Mouse (Mus musculus): Measurements from ENCODE around the gene Psmd9.
A peak's percentile ranks its signal among the peaks of the same experiment; 100 is the strongest.

The Psmd9 gene

GRCm38 (mm10) chr5:123169284-123169683 lies at the start of gene Psmd9:
TSS of gene Psmd9 (plus strand) at chr5:123169413.
- DNase-seq (ENCODE audit: low read depth in 1 of 2, low spot score in 2 of 2): no peak

- no peak for DNase-seq (ENCODE audit: low read depth in 1 of 2, low spot score in 2 of 2)
Measured at GRCm38 (mm10) chr5:123120624-123121215, 48.5 kb upstream of the Psmd9 start.

GRCm38 (mm10) chr5:123122181-123122580 lies 47.0 kb upstream of the Psmd9 start:
- DNase-seq (ENCODE audit: low read depth in 1 of 2, low spot score in 2 of 2): no peak

- DNase-seq (ENCODE audit: low read depth in 1 of 2, low spot score in 2 of 2): no peak
Measured at GRCm38 (mm10) chr5:123125105-123125504, 44.1 kb upstream of the Psmd9 start.

- DNase-seq (ENCODE audit: low read depth in 1 of 2, low spot score in 2 of 2): peak in 1 of 2 experiments; percentile 22
Measured at GRCm38 (mm10) chr5:123125638-123126406, 43.4 kb upstream of the Psmd9 start.

- no peak for DNase-seq (ENCODE audit: low read depth in 1 of 2, low spot score in 2 of 2)
Measured at GRCm38 (mm10) chr5:123127031-123127430, 42.2 kb upstream of the Psmd9 start.

GRCm38 (mm10) chr5:123128426-123129169 lies 40.6 kb upstream of the Psmd9 start:
- DNase-seq (ENCODE audit: low read depth in 1 of 2, low spot score in 2 of 2): peak in 1 of 2 experiments; percentile 67

GRCm38 (mm10) chr5:123129170-123129757 lies 39.9 kb upstream of the Psmd9 start:
- no peak for DNase-seq (ENCODE audit: low read depth in 1 of 2, low spot score in 2 of 2)

- no peak for DNase-seq (ENCODE audit: low read depth in 1 of 2, low spot score in 2 of 2)
Measured at GRCm38 (mm10) chr5:123130030-123130813, 39.0 kb upstream of the Psmd9 start.

GRCm38 (mm10) chr5:123130814-123131148 lies 38.4 kb upstream of the Psmd9 start:
- DNase-seq (ENCODE audit: low read depth in 1 of 2, low spot score in 2 of 2): no peak

GRCm38 (mm10) chr5:123132308-123133071 lies 36.7 kb upstream of the Psmd9 start, which contains the start of gene Rhof:
TSS of gene Rhof (minus strand) at chr5:123132692.
- peak; percentile 36 to 75 for DNase-seq (ENCODE audit: low read depth in 1 of 2, low spot score in 2 of 2)

- DNase-seq (ENCODE audit: low read depth in 1 of 2, low spot score in 2 of 2): peak; percentile 55 to 82
Measured at GRCm38 (mm10) chr5:123133083-123133783, 36.0 kb upstream of the Psmd9 start.

- no peak for DNase-seq (ENCODE audit: low read depth in 1 of 2, low spot score in 2 of 2)
Measured at GRCm38 (mm10) chr5:123133784-123134143, 35.4 kb upstream of the Psmd9 start.

- no peak for DNase-seq (ENCODE audit: low read depth in 1 of 2, low spot score in 2 of 2)
Measured at GRCm38 (mm10) chr5:123134186-123134874, 34.9 kb upstream of the Psmd9 start.

GRCm38 (mm10) chr5:123134875-123135382 lies 34.3 kb upstream of the Psmd9 start:
- no peak for DNase-seq (ENCODE audit: low read depth in 1 of 2, low spot score in 2 of 2)

GRCm38 (mm10) chr5:123135471-123136360 lies 33.5 kb upstream of the Psmd9 start:
- DNase-seq (ENCODE audit: low read depth in 1 of 2, low spot score in 2 of 2): no peak

GRCm38 (mm10) chr5:123136361-123137043 lies 32.7 kb upstream of the Psmd9 start:
- DNase-seq (ENCODE audit: low read depth in 1 of 2, low spot score in 2 of 2): no peak
